Mouse (Mus musculus) CH12.LX (cell line): ENCODE measurements at regions not wholly inside any gene's neighbourhood (a gene's known extent, or its start where the extent isn't known, plus 50 kb on each side); places are given as distances from the start of the nearest gene placed in this dataset.

Experiments used
- DNase-seq: peaks from one replicate; pipeline ENCODE4 v3.0.0-alpha.2; 2013; ENCODE audit errors: extremely low read depth
- H3K27ac ChIP-seq: 2 replicates; pipeline ENCODE4 v1.5.1; 2012; ENCODE audit warnings: low read depth, mild to moderate bottlenecking, control low read depth, moderate library complexity; ENCODE audit not compliant: insufficient read depth
- H3K27me3 ChIP-seq: replicated peaks from 2 replicates; pipeline ENCODE3; 2012; ENCODE audit warnings: inconsistent platforms
- H3K36me3 ChIP-seq, 2 experiments: replicated peaks in 1 of 2; 2 replicates each; pipeline versions ENCODE3 to v1.6.1; 2012; ENCODE audit warnings: inconsistent platforms in 1 of 2, low read length in 1 of 2, mild to moderate bottlenecking in 1 of 2, mixed read lengths in 1 of 2, moderate library complexity in 1 of 2; ENCODE audit not compliant: control insufficient read depth in 1 of 2, insufficient read depth in 1 of 2
- H3K4me1 ChIP-seq, 2 experiments: 2 replicates each; pipeline ENCODE4 v1.6.1; 2012; ENCODE audit warnings: inconsistent platforms in 1 of 2, moderate library complexity in 1 of 2; ENCODE audit not compliant: insufficient read depth in 2 of 2, control insufficient read depth in 1 of 2
- H3K4me2 ChIP-seq: 2 replicates; pipeline ENCODE4 v1.6.1; 2012; ENCODE audit warnings: low read depth, mild to moderate bottlenecking, control low read depth; ENCODE audit not compliant: poor library complexity, insufficient read depth, severe bottlenecking
- H3K4me3 ChIP-seq, 3 experiments: fragments of 150-350 bp in 1 of 3; sonication (generic) in 1 of 3; replicated peaks in 1 of 3; 2 replicates each; pipeline versions ENCODE3 to v1.5.1; 2011 to 2012; ENCODE audit warnings: low read depth in 2 of 3, low read length in 2 of 3, mild to moderate bottlenecking in 2 of 3, moderate library complexity in 2 of 3, control low read depth in 1 of 3, improper control_type of control experiment in 1 of 3, inconsistent platforms in 1 of 3, mixed read lengths in 1 of 3; ENCODE audit not compliant: poor library complexity in 1 of 3
- H3K79me2 ChIP-seq: replicated peaks from 2 replicates; pipeline ENCODE4 v1.6.1; 2012; ENCODE audit warnings: mild to moderate bottlenecking, moderate library complexity; ENCODE audit not compliant: control insufficient read depth, poor library complexity, insufficient read depth, severe bottlenecking; ENCODE audit errors: extremely low read depth
- H3K9ac ChIP-seq: 2 replicates; pipeline ENCODE4 v1.6.1; 2012; ENCODE audit warnings: low read depth, mild to moderate bottlenecking, control low read depth, moderate library complexity; ENCODE audit not compliant: insufficient read depth
- H3K9me3 ChIP-seq: replicated peaks from 2 replicates; pipeline ENCODE3; 2012; ENCODE audit warnings: low read length, inconsistent platforms, mixed read lengths
- CHD2 ChIP-seq: IDR thresholded peaks from 2 replicates; pipeline ENCODE4 v1.6.1; 2011; ENCODE audit warnings: low read length, improper control_type of control experiment
- CTCF ChIP-seq, 2 experiments: IDR thresholded peaks in 1 of 2; conservative IDR thresholded peaks in 1 of 2; 2 replicates each; pipeline ENCODE4 v1.5.1; 2011 to 2012; ENCODE audit warnings: low read depth in 2 of 2, low read length in 2 of 2, improper control_type of control experiment in 1 of 2, inconsistent platforms in 1 of 2, mild to moderate bottlenecking in 1 of 2, moderate library complexity in 1 of 2
- GABPA ChIP-seq: IDR thresholded peaks from 2 replicates; pipeline ENCODE4 v1.6.1; 2012; ENCODE audit warnings: low read depth, low read length, improper control_type of control experiment, inconsistent platforms; ENCODE audit not compliant: insufficient replicate concordance
- HCFC1 ChIP-seq: IDR thresholded peaks from 2 replicates; pipeline ENCODE4 v1.6.1; 2012; ENCODE audit warnings: low read depth, mild to moderate bottlenecking, inconsistent platforms, low read length, improper control_type of control experiment
- IRF4 ChIP-seq: IDR thresholded peaks from 2 replicates; pipeline ENCODE4 v1.6.1; 2014; ENCODE audit warnings: low read depth, mild to moderate bottlenecking, inconsistent platforms, low read length, improper control_type of control experiment
- JUND ChIP-seq: conservative IDR thresholded peaks from 2 replicates; pipeline ENCODE4 v1.6.1; 2011; ENCODE audit warnings: low read depth, low read length, improper control_type of control experiment
- KAT2A ChIP-seq: IDR thresholded peaks from 2 replicates; pipeline ENCODE4 v1.6.1; 2012; ENCODE audit warnings: low read length, improper control_type of control experiment, inconsistent platforms; ENCODE audit not compliant: insufficient replicate concordance
- MAFK ChIP-seq: IDR thresholded peaks from 2 replicates; pipeline ENCODE4 v1.6.1; 2011; ENCODE audit warnings: low read length, improper control_type of control experiment; ENCODE audit not compliant: insufficient replicate concordance
- MAZ ChIP-seq: IDR thresholded peaks from 2 replicates; pipeline ENCODE4 v1.6.1; 2012; ENCODE audit warnings: low read depth, mild to moderate bottlenecking, inconsistent platforms, low read length, improper control_type of control experiment, moderate library complexity
- MXI1 ChIP-seq: IDR thresholded peaks from 2 replicates; pipeline ENCODE4 v1.6.1; 2011; ENCODE audit warnings: mild to moderate bottlenecking, low read depth, low read length, improper control_type of control experiment
- NELFE ChIP-seq: IDR thresholded peaks from 2 replicates; pipeline ENCODE4 v1.6.1; 2011; ENCODE audit warnings: low read depth, low read length, improper control_type of control experiment
- NRF1 ChIP-seq: IDR thresholded peaks from 2 replicates; pipeline ENCODE4 v1.6.1; 2014; ENCODE audit warnings: low read depth, mild to moderate bottlenecking, inconsistent platforms, low read length, improper control_type of control experiment, moderate library complexity
- POLR2A ChIP-seq: IDR thresholded peaks from 2 replicates; pipeline ENCODE4 v1.6.1; 2011; ENCODE audit warnings: low read depth, mild to moderate bottlenecking, improper control_type of control experiment, low read length
- POLR2AphosphoS2 ChIP-seq: IDR thresholded peaks from 2 replicates; pipeline ENCODE4 v1.6.1; 2011; ENCODE audit warnings: low read depth, low read length, improper control_type of control experiment
- RAD21 ChIP-seq: IDR thresholded peaks from 2 replicates; pipeline ENCODE4 v1.6.1; 2011; ENCODE audit warnings: low read depth, mild to moderate bottlenecking, low read length, improper control_type of control experiment, moderate library complexity
- SMC3 ChIP-seq: IDR thresholded peaks from 2 replicates; pipeline ENCODE4 v1.6.1; 2011; ENCODE audit warnings: low read depth, low read length, improper control_type of control experiment
- TBP ChIP-seq: conservative IDR thresholded peaks from 2 replicates; pipeline ENCODE4 v1.6.1; 2011; ENCODE audit warnings: low read depth, low read length, improper control_type of control experiment
- UBTF ChIP-seq: IDR thresholded peaks from 2 replicates; pipeline ENCODE4 v1.6.1; 2012; ENCODE audit warnings: low read depth, mild to moderate bottlenecking, inconsistent platforms, low read length, improper control_type of control experiment, moderate library complexity
- USF1 ChIP-seq: IDR thresholded peaks from 2 replicates; pipeline ENCODE4 v1.6.1; 2014; ENCODE audit warnings: low read depth, mild to moderate bottlenecking, inconsistent platforms, low read length, improper control_type of control experiment
- USF2 ChIP-seq: conservative IDR thresholded peaks from 2 replicates; pipeline ENCODE4 v1.6.1; 2011; ENCODE audit warnings: low read depth, low read length, improper control_type of control experiment
- ZC3H11A ChIP-seq: IDR thresholded peaks from 2 replicates; pipeline ENCODE4 v1.6.1; 2012; ENCODE audit warnings: low read depth, mild to moderate bottlenecking, inconsistent platforms, low read length, improper control_type of control experiment
- ZMIZ1 ChIP-seq: IDR thresholded peaks from 2 replicates; pipeline ENCODE4 v1.6.1; 2012; ENCODE audit warnings: low read depth, mild to moderate bottlenecking, inconsistent platforms, low read length, improper control_type of control experiment
- dilution Hi-C: fragments of 300-500 bp; cut with MboI; formaldehyde crosslinking; loops from 2 replicates; pipeline ENCODE4 v1.14.3; 2020; ENCODE audit warnings: low sequenced_read_pairs; ENCODE audit not compliant: extremely low pct_unique_long_range_greater_than_20kb, extremely low pct_ligation_motif_present
- in situ Hi-C: fragments of 300-500 bp; cut with MboI; formaldehyde crosslinking; loops from 3 replicates; pipeline ENCODE4 v1.14.3; 2019; ENCODE audit warnings: low sequenced_read_pairs, low pct_ligation_motif_present, low pct_unique_long_range_greater_than_20kb, mixed read lengths

GRCm38 (mm10) chr17:4109263-4109662 is 413.2 kb upstream of the Nox3 start:
- in situ Hi-C loops (no loop called here), dilution Hi-C loops (no loop called here)
- Histone ChIP-seq H3K4me1 (no peaks in the 10 kb centered on the region), H3K27ac (no peak overlapping the region), H3K27me3 (no peaks in the 10 kb centered on the region), H3K4me2 (no peak overlapping the region), H3K79me2 (no peaks in the 10 kb centered on the region), H3K36me3 (no peaks in the 10 kb centered on the region), H3K4me3 (no peak overlapping the region), H3K9me3 (no peaks in the 10 kb centered on the region), H3K9ac (no peak overlapping the region)
- no peak for TF ChIP-seq IRF4
- peak; percentile 42 for TF ChIP-seq RAD21
- TF ChIP-seq CTCF (conservative IDR thresholded peaks at IDR 0.05 in 1 of 2, IDR thresholded peaks at IDR 0.05 in 1 of 2; ENCODE audit: low read depth in 2 of 2, low read length in 2 of 2) = peak; percentile 66 to 67
- TF ChIP-seq POLR2AphosphoS2 = no peak
- peak; percentile 41 for TF ChIP-seq SMC3
- peak; percentile 40 for DNase-seq

GRCm38 (mm10) chr17:4113021-4113420 is 417.0 kb upstream of the Nox3 start:
- Histone ChIP-seq H3K4me3 (no peak overlapping the region), H3K4me2 (no peak overlapping the region), H3K27me3 (no peaks in the 10 kb centered on the region), H3K36me3 (no peaks in the 10 kb centered on the region), H3K27ac (no peak overlapping the region), H3K9ac (no peak overlapping the region), H3K4me1 (peaks cover 0 to 6% of the 10 kb centered on the region in 2 experiments; a peak in 1 of 4 replicates), H3K79me2 (no peaks in the 10 kb centered on the region), H3K9me3 (no peaks in the 10 kb centered on the region)
- TF ChIP-seq HCFC1 (no peak), POLR2A (no peak), TBP (no peak), NRF1 (no peak), KAT2A (no peak), UBTF (no peak), POLR2AphosphoS2 (no peak), ZMIZ1 (no peak), JUND (no peak)
- dilution Hi-C loops (no loop called here), in situ Hi-C loops (no loop called here)
- no peak for DNase-seq

- Histone ChIP-seq H3K79me2 (no peaks in the 10 kb centered on the region), H3K9me3 (no peaks in the 10 kb centered on the region), H3K27me3 (no peaks in the 10 kb centered on the region), H3K4me1 (peaks cover 0 to 6% of the 10 kb centered on the region in 2 experiments; a peak in 1 of 4 replicates), H3K36me3 (no peaks in the 10 kb centered on the region)
- TF ChIP-seq ZMIZ1 = no peak
- no peak for TF ChIP-seq MAFK
- TF ChIP-seq MXI1 = no peak
- no peak for TF ChIP-seq GABPA
- TF ChIP-seq ZC3H11A = no peak
- TF ChIP-seq MAZ = no peak
- no peak for TF ChIP-seq NELFE
- TF ChIP-seq CHD2 = no peak
- no peak for TF ChIP-seq USF1
- TF ChIP-seq USF2 = no peak
- no peak for TF ChIP-seq SMC3
- TF ChIP-seq IRF4 = no peak
- TF ChIP-seq, all 38 proteins: peak for 0
- dilution Hi-C loops = no loop called here
- peak; percentile 29 for DNase-seq
- H3K4me2 ChIP-seq = no peak overlapping the region
- in situ Hi-C loops = no loop called here
- H3K4me3 ChIP-seq = no peak overlapping the region
- no peak overlapping the region for H3K27ac ChIP-seq
- H3K9ac ChIP-seq = no peak overlapping the region
Measured at GRCm38 (mm10) chr17:4116476-4116875, 420.4 kb upstream of the Nox3 start.
